Comparison of ENCODE assay signal across 11 mouse cellular contexts in the genomic region with DNA sequence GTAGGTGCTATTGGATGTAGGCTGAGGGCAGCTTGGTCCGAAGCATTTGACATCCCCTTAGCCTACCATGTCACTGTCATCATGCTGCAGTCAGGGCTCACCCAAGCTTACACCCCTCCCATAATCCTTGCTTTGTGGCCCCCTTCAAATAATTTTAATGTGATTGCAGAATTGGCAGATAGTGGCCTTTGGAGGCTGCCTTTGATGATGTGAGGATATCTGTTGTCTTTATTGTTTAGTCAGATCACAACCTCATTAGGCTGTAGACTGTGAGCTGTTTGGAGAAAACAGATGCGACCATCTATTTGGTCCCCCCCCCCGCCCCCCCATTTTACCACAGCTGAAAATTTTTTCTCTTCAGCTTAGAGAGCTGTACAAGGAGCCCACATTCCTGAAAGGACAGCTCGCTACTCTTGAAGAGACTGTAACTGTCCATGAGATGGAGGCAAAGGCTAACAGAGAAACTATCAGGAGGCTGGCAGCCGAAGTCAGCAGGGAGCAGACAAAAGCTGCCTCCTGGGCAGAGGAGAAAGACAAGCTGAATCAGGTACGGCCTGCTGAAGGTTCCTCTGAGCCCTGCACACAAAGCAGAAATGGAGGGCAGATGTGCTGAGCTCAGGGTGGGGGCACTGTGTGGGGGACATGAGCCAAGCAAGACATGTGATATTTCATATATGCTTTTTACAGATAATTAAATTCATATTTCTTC. TPM values are rescaled to one million over a fixed set of nuclear protein-coding genes. Genes with fewer than 3 reads are reported as not detected.
DNase-seq lines count a peak whose midpoint lies in the region; ATAC-seq and TF ChIP-seq lines count a peak whose summit lies in the region.
"Had no signal": no experiment of that assay in that cellular context is flagged by ENCODE, and none has a peak within 500 bp of the region (broad histone marks: within the 10 kb centered on the region; RNA-seq: fewer than 3 reads in every experiment).

No protein-coding gene starts in this region.

- no peak overlapping the region for H3K9ac ChIP-seq in kidney, embryonic 16.5 days (replicated peaks; ENCODE audit: low read length)
- H3K9ac ChIP-seq: liver, postnatal 0 days had no signal

- 50% methylated on average over 6 of the region's 6 CpGs for WGBS in kidney, embryonic 16.5 days

- H3K27ac ChIP-seq in kidney, embryonic 16.5 days (ENCODE audit: low read length), result no peak overlapping the region
- H3K27ac ChIP-seq in testis, adult 2 months (ENCODE audit: control insufficient read depth, insufficient read depth, low read depth, low read length), result no peak overlapping the region

- no peaks in the 10 kb centered on the region for H3K36me3 ChIP-seq in kidney, embryonic 16.5 days (ENCODE audit: insufficient read depth, low read length)
- H3K36me3 ChIP-seq in testis, adult 2 months (ENCODE audit: control insufficient read depth, insufficient read depth, low read length), result no peaks in the 10 kb centered on the region
- H3K36me3 ChIP-seq: G1E had no signal

- DNase-seq in adrenal gland, postnatal 14 days, result peak; percentile 12
- no peak for DNase-seq in adrenal gland, adult 2 months
- no peak for DNase-seq in kidney, adult 11 months
- DNase-seq in testis, postnatal 10 days (ENCODE audit: low spot score), result no peak
- no peak for DNase-seq in urinary bladder, postnatal 14 days (ENCODE audit: low spot score)
- DNase-seq: adrenal gland, postnatal 36 days; liver, postnatal 0 days had no signal

- TF ChIP-seq CTCF in testis, adult 2 months (IDR thresholded peaks at IDR 0.05; ENCODE audit: control insufficient read depth, insufficient read depth, insufficient replicate concordance, low read depth, low read length), result 0 out of 2 replicates have a peak, but pooled peaks have one; percentile 10

- no peak overlapping the region for H3K4me2 ChIP-seq in kidney, embryonic 16.5 days (replicated peaks; ENCODE audit: low read depth, low read length)

- TF ChIP-seq POLR2A in testis, adult 2 months (IDR thresholded peaks at IDR 0.05; ENCODE audit: control insufficient read depth, low read depth, low read length), result no peak

- H3K4me1 ChIP-seq in kidney, embryonic 16.5 days (ENCODE audit: insufficient read depth, low read length), result no peaks in the 10 kb centered on the region
- no peaks in the 10 kb centered on the region for H3K4me1 ChIP-seq in testis, adult 2 months (ENCODE audit: control insufficient read depth, insufficient read depth, low read length)

- peaks cover 4% of the 10 kb centered on the region for H3K9me3 ChIP-seq in kidney, embryonic 16.5 days (ENCODE audit: low read length)
- H3K9me3 ChIP-seq: G1E had no signal

- H3K4me3 ChIP-seq in kidney, embryonic 16.5 days (ENCODE audit: low read length), result no peak overlapping the region
- H3K4me3 ChIP-seq in testis, adult 2 months (ENCODE audit: control insufficient read depth, low read depth, low read length), result no peak overlapping the region

- peak; percentile 62 for ATAC-seq in kidney, embryonic 16.5 days (ENCODE audit: low FRiP score, low TSS enrichment)
- ATAC-seq in megakaryocyte-erythroid progenitor cell, adult 5-6 weeks (replicated peaks; ENCODE audit: low FRiP score, low TSS enrichment, poor library complexity, severe bottlenecking), result no peak
- ATAC-seq: liver, postnatal 0 days had no signal

- no peaks in the 10 kb centered on the region for H3K27me3 ChIP-seq in kidney, embryonic 16.5 days (ENCODE audit: insufficient read depth, low read length)
- no peaks in the 10 kb centered on the region for H3K27me3 ChIP-seq in testis, adult 2 months (ENCODE audit: control insufficient read depth, insufficient read depth, low read length)

RNA-seq across cellular contexts. Expression of a gene that starts 38.2 kb away (rescaled TPM):
- total RNA-seq in adrenal gland, postnatal 14 days (2021), result 0.11 and 0.38 TPM in 2 replicates
- total RNA-seq in adrenal gland, adult 2 months (2021), result 1 to 10 TPM in 1 of 2 experiments, under 1 TPM in 1; 0.40 to 1.1 TPM
- polyA plus RNA-seq in adrenal gland, adult 2 months (2012; rRNA removed), result 0.10 and 0.12 TPM in 2 replicates
- polyA plus RNA-seq in kidney, embryonic 16.5 days (2015; fragmentation: Nextera tagmentation; extraction: Ambion mirVana), result 2.2 and 3.9 TPM in 2 replicates
- 0.53 and 0.93 TPM in 2 replicates for polyA plus RNA-seq in testis, adult 2 months (2012; rRNA removed)
- total RNA-seq in megakaryocyte-erythroid progenitor cell, adult 5-6 weeks (2014; fragmentation: Nextera tagmentation), result not detected in 2 replicates
- total RNA-seq in megakaryocyte-erythroid progenitor cell, adult 5-6 weeks (2017), result not detected in 2 replicates
- total RNA-seq: G1E had no signal
- polyA plus RNA-seq: G1E; liver, postnatal 0 days had no signal
